Mouse (Mus musculus) cerebral cortex, adult 2 months (tissue): Measurements from ENCODE around the gene Rtbdn.

Source experiments
- WGBS: fragments of 180-500 bp; shearing (Covaris S2); methylation state at CpG from one replicate; pipeline ENCODE4 v1.1.7; 2018; 5-methylcytosine and 5-hydroxymethylcytosine counted together

Gene Rtbdn

GRCm38 (mm10) chr8:84946528-84947240 lies at the start of gene Rtbdn:
Rtbdn (plus strand) TSS chr8:84946991.
- WGBS, result 4% methylated on average over 17 of the region's 17 CpGs

GRCm38 (mm10) chr8:84901071-84901470 lies 45.7 kb upstream of the Rtbdn start:
- WGBS, result 74% methylated on average over 4 of the region's 4 CpGs

DNA sequence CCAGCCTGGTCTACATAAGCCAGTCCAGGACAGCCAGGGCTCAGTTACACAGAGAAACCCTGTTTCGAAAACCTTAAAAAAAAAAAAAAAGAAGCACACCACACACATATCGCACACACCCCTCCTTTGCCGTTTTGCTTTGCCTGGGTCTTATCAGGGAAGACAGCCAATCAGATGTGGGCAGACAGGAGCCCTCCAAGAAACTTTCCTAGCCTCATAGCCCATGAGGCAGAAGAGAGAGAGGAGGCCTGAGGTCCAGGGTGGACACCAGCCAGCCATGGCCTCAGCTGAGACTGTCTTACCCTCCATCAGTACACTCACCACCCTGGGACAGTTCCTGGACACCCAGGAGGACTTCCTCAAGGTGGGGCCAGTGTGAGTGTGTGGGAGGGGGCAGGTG lies 45.0 kb upstream of the Rtbdn start, which contains the start of gene Klf1:
Gene Klf1 (plus strand): TSS at position 177 of the 400 bp plus-strand sequence.
- 78% methylated on average over 3 of the region's 3 CpGs for WGBS

- WGBS, result 15% methylated on average over 24 of the region's 24 CpGs
Observed at GRCm38 (mm10) chr8:84902367-84902919, 44.3 kb upstream of the Rtbdn start.

- WGBS, result 1% methylated on average over 68 of the region's 68 CpGs
Observed at GRCm38 (mm10) chr8:84902920-84903661, 43.7 kb upstream of the Rtbdn start.

DNA sequence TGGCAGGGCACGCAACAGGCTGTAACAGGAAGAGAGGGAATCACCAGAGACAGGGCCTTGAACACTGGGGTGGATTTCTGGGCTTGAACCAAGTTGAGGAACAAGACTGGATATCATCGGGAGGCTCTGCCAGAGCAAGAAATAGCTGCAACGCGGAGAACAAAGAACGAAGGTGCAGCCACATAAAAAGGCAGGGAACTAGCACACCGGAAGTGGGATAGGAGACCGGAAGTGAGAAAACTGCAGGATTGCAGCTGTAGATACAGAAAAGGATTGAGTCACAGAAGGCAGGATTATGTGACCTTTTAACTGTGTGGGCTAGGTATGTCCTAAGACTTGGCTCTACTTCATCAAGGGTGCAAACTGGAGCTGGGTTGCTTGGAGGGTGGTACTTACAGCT lies 42.4 kb upstream of the Rtbdn start:
- WGBS, result 74% methylated on average over 7 of the region's 7 CpGs

- 93% methylated on average over 9 of the region's 9 CpGs for WGBS
Observed at GRCm38 (mm10) chr8:84907037-84907436, 39.8 kb upstream of the Rtbdn start.

DNA sequence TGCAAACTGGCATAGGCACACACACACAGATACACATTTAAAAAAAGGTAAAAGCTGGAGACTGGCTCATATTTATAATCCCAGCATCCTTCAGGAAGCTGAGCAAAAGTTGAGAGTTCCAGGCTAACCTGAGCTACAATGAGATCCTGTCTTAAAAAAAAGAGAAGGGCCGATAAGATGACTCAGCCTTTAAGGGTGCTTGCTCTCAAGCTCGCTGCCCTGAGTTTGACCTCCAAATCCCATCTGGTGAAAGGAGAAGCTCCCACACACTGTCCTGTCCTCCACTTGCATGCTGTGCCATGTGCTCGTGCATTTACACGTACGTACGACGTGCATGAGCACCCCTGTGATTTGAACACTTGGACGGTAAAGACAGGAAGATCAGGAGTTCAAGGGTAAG lies 39.3 kb upstream of the Rtbdn start:
- WGBS, result 83% methylated on average over 8 of the region's 8 CpGs

DNA sequence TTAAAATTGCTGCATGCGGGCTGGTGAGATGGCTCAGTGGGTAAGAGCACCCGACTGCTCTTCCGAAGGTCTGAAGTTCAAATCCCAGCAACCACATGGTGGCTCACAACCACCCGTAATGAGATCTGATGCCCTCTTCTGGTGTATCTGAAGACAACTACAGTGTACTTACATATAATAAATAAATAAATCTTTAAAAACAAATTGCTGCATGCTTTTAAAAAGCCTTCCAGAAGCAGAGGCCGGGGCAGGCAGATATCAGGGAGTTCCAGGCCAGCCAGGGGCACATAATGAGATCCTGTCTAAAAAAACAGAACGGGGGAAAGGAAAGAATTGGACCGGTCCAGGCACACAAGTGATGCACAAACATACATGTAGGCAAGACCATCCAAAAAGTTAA lies 38.8 kb upstream of the Rtbdn start:
- 37% methylated on average over 7 of the region's 7 CpGs for WGBS

GRCm38 (mm10) chr8:84908421-84909161 lies 38.2 kb upstream of the Rtbdn start, which contains the start of gene Dnase2a:
Dnase2a (plus strand) TSS chr8:84908560.
- WGBS, result 8% methylated on average over 45 of the region's 45 CpGs

- WGBS, result 56% methylated on average over 20 of the region's 20 CpGs
Observed at GRCm38 (mm10) chr8:84909162-84909767, 37.5 kb upstream of the Rtbdn start.

- WGBS, result 77% methylated on average over 5 of the region's 5 CpGs
Observed at GRCm38 (mm10) chr8:84909949-84910348, 36.8 kb upstream of the Rtbdn start.

DNA sequence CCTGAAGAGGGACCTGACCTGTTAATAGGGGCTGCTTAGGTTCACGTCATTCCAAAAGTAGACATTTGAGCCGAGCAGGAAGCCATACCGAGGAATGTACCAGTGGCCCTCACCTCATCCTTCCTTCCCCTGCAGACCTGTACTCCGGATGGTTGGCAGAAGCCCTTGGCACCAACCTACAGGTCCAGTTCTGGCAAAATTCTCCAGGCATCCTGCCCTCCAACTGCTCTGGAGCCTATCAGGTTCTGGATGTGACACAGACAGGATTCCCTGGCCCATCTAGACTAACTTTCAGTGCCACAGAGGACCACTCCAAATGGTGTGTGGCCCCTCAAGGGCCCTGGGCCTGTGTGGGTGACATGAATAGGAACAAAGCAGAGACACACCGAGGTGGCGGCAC lies 36.2 kb upstream of the Rtbdn start:
- 88% methylated on average over 6 of the region's 6 CpGs for WGBS

DNA sequence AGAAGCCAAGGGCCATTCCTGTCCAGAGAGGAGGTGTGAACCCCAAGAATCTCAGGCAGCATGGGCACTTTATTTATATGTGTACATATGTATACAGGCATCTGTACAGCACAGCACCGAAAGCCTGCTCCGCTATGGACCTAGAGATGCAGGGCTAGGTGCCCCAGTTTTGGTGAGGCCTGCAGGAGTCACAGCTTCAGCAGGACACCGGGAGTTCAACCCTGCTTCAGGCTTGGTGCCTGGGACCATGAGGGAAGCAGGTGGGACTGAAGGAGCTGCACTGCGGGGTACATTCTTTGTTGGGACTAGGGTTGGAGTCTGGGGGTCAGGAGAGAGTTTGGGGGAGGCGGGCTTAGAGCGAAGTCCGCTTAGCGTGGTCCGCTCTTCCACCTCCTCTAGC lies 34.9 kb upstream of the Rtbdn start:
- 86% methylated on average over 9 of the region's 9 CpGs for WGBS

- 50% methylated on average over 27 of the region's 27 CpGs for WGBS
Observed at GRCm38 (mm10) chr8:84912391-84912790, 34.4 kb upstream of the Rtbdn start.

GRCm38 (mm10) chr8:84912895-84913501 lies 33.8 kb upstream of the Rtbdn start:
- WGBS, result 15% methylated on average over 55 of the region's 55 CpGs

- WGBS, result 29% methylated on average over 9 of the region's 9 CpGs
Observed at GRCm38 (mm10) chr8:84913502-84913900, 33.3 kb upstream of the Rtbdn start.

DNA sequence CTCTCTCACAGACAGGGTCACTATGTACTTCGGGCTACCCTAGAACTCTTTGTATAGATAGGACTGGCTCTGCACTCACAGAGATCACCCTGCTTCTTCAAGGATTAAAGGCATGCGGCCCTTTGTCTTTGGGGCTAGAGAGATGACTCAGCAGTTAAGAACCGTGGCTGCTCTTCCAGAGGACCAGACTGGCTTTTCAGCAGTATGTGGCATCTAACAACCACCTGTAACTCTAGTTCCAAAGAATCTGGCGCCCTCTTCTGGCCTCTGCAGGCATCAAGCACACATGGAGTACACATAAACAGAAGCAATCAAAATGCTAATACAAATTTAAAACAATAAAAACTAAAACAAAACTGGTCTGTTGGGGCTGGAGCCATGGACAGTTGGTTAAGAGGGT lies 32.8 kb upstream of the Rtbdn start:
- WGBS, result 41% methylated on average over 4 of the region's 4 CpGs

DNA sequence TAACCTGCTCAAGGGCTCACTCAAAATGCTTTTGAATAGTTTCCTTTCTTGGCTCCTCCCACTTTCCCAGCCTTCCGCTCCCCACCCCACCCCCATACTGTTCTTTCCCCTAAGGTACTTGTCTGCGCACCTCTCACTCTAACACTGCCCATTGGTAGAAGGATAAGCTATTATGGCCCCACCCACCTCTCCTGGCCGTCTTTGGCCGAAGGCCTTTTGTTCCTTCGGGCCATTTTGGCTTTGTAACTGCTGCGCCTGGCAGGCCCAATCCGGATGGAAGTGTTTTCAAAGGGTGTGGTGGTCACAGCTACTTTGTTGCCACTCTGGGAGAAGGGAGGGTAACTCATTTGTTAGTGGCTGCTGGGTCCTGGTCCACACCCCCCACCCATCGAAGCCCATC lies 31.5 kb upstream of the Rtbdn start:
- WGBS, result 87% methylated on average over 8 of the region's 8 CpGs

DNA sequence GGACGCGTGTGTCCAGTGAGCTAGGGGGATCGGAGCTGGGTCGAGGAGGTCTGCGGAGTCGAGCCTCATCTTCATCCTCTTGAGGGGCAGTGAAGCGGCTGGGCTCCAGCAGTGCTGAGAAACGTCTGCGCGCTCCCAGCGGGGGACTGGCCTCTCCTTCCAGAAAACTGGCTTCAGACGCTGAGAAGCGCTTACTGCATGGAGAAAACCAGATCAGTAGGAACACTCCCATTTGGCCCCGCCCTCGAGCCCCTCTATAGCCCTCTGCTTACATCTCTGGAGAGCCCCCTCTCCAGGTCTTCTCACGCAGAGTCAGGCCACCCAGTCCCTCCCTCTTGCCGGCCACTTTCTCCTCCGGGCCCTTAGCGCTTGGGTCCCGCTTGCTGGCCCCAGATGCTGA lies 29.0 kb upstream of the Rtbdn start:
- WGBS, result 41% methylated on average over 20 of the region's 20 CpGs

DNA sequence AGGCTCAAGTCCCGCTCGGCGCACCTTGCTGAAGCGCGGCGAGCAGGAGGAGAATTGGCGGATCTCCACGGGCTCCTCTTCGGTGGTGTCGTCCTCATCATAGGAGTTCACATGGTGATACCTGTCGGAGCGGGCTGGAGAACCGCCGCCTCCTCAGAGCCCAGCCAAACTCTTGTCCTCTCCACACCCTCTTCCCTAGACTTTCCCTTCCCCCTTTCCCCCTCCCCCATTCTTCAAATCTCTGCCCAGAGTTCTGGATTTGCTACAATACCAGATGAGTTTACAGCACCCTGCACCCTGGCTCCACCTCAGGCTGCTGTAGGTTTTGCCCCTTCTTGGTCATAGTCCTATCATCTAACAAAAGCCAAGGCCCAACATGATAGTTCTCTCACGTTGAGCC lies 28.1 kb upstream of the Rtbdn start:
- 87% methylated on average over 15 of the region's 15 CpGs for WGBS
